Mouse (Mus musculus) left cerebral cortex, adult 11 months (tissue): ENCODE measurements at regions not wholly inside any gene's neighbourhood (a gene's known extent, or its start where the extent isn't known, plus 50 kb on each side); places are given as distances from the start of the nearest gene placed in this dataset.

Experiments
- DNase-seq: peaks from one replicate; pipeline ENCODE4 v3.0.0; 2022; ENCODE audit warnings: low spot score

GRCm38 (mm10) chr10:119016104-119016503, 146.1 kb upstream of the Dyrk2 start:
- DNase-seq: no peak

GRCm38 (mm10) chr10:119015311-119016055, 145.5 kb upstream of the Dyrk2 start:
- no peak for DNase-seq

GRCm38 (mm10) chr10:119014731-119015130, 144.7 kb upstream of the Dyrk2 start:
- no peak for DNase-seq

DNA sequence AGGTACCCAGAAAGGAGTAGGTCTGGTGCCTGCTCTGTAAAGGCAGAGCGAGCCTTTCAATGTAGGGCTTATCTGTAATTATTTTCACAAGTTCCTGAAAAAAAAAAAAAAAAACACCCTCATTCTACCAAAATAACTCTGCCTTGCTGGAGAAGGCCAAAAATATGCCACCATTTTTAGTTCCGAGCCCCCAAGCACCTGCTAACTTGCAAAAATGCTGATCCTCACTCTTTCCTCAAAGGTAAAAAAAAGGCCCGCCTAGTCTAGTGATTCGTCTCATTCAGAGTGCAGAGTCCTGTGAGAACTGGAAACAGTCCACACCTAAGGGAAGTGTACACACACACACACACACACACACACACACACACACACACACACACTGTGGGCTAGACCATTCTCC, 143.7 kb upstream of the Dyrk2 start:
- peak; percentile 36 for DNase-seq

DNA sequence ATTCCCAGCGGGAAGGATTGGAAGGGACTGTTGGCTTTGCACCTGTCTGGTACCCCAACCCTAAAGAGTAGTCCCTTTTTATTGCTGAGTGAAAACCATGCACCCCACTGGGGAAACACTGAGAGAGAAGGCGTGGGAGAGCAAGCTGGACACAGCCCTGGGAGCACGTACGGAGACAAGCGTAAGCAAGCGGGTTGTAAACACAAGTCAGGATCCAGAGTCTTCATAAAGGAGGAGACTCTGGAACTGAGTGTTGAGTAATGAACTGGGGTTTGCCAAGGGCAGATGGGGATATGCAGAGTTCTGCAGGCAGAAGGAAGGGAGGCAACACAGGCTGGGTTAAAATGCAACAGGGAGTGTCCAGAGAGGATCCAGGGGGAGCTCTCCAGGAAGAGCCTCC, 141.5 kb upstream of the Dyrk2 start:
- no peak for DNase-seq

DNA sequence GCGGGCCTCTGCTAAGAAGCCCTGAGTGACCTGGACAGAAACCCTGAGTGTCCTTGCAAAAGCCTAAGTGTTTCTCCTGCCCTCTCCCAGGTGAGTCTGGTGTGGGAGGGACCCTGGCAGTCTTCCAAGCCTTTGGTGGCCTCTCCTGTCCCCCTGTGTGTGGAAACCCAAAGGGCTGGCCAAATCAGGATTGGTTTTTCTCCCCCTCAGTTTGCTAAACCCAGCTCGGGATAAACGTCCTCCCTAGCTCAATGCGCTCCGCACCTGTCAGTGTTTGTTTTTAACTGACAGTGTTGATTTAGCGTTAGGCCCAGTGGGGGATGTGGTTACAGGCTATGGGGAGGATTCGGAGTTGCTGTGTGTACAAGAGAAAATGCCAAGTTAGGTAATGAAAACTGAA, 140.9 kb upstream of the Dyrk2 start:
- no peak for DNase-seq

GRCm38 (mm10) chr10:119006866-119007575, 137.0 kb upstream of the Dyrk2 start:
- DNase-seq: no peak

DNA sequence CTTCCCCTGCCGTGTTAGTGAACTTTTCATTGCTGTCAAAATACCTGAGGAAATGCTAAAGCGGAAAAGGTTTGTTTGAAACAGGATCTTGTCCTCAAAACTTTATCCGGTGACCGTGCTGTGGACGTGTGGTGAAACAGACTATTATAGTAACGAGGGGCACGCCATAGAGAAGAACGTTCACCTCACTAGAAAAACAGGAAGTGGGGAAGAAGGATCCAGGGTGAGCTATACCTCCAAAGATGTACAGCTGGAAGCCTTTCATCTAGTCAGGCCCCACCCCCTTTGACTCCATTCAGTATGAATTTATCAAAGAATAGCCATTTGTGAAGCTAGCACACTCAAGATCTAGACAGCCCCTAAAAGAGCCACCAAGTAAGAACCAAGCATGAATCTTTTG, 135.5 kb upstream of the Dyrk2 start:
- DNase-seq: no peak

DNA sequence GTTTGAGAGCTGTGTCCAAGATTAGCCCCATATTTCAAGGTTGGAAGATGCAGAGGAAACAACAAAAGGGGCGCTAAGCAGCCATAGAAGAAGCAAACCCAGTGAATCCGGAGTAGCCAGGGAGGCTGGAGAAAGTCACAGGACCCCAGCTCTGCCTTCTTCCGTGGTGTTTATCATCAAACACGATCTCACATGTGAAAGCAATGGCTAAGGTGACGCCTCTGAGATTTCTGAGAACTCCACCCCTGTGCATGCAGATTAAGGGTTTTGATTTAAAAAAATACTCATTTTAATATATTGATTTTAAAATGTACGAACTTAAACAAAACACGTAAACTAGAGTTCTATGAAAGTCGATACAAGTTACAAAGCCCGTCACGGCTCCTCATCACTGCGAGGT, 134.4 kb upstream of the Dyrk2 start:
- DNase-seq: no peak

DNA sequence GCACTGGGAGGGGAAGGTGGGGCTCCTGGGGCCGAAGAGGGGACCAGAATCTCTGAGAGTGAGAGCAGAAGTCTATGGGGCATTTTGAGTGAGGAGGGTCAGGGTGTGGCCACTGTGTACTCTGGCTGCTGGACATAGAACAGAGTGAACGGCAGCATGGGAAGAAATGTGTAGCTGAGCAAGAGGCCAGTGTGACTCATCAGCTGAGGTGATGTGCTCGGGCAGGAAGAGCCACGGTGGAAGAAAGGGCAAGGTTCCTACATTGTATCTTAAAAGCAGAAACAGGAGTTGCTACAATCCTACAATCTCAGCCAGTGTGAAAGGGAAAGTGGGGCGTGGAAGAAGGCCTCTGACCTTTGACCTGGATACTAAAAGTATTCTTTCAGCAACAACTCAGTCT, 133.8 kb upstream of the Dyrk2 start:
- no peak for DNase-seq

GRCm38 (mm10) chr10:119003042-119003441, 133.0 kb upstream of the Dyrk2 start:
- DNase-seq: no peak

DNA sequence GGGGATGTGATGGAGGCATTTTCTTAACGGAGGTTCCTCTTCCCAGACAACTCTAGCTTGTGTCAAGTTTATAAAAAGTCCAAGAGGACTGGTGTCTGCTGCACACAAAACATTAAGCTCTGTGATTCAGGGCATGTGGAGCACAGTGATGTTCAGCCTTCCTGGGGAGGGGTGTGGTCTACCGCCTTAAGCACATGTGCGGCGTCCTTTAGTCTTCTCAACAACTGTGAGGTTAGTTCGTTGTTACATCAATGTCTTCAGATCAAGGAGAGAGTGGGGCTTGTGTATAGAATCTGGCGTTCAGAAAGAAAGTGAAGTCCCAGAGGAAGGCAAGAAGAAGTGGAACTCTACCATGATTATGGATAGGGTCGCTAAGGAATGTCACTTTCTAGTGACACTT, 131.9 kb upstream of the Dyrk2 start:
- no peak for DNase-seq

GRCm38 (mm10) chr10:119001000-119001780, 131.2 kb upstream of the Dyrk2 start:
- DNase-seq: no peak

GRCm38 (mm10) chr10:118998966-118999365, 129.0 kb upstream of the Dyrk2 start:
- no peak for DNase-seq

DNA sequence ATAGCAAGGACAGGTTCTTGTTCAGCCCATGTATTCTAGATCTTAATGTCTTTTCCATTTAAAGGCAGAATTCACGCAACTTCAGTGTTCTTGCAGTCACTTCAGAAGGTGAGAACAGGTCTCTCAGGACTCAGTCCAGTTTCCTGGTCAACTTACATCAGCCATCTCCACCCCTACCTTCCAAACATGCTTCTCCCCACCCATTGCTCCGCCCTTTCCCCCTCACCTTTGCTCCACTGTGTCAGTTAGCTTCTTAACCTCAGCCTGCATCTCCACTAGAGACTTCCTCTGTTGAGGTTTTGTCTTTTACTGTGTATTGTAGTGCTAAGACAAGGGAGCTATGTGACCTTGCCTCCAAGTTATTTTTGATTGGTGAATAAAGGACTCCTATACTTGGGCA, 127.0 kb upstream of the Dyrk2 start:
- DNase-seq: no peak

DNA sequence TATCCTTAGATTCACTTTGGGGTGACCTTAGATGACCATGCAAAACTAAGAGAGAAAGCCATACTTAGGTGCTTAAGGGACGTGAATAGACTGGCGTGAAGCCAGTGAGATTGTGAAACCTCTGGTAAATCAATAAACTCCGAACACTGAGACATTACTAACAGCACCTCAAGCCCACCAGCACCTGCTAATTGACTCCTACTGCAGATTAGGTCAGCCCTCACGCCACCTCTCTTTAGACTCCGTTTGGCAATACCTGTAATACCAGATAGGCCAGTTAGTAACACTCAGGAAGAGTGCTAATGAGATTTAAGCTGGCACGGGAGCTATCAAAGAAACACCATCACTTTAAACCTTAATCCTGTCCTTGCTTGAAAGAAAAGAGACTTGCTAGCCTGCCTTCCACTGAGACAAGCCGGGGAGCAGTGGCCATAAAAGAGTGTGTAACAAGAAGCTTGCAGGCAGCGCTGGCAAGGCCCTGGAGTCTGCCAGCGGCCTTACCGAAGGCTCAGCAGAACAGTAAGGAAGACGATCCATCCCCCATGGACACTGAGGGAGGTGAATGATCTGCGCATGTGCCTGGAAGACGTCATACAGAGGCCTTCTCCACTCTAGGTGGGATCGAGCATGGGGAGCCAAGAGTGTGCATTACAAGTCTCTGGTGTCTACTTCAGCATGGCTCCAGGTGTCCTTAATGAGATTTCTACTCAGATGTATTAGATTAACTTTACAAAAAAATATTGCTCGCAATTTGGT, 124.0 kb upstream of the Dyrk2 start:
- DNase-seq: no peak

GRCm38 (mm10) chr10:118991213-118991612, 121.2 kb upstream of the Dyrk2 start:
- DNase-seq: peak; percentile 24

DNA sequence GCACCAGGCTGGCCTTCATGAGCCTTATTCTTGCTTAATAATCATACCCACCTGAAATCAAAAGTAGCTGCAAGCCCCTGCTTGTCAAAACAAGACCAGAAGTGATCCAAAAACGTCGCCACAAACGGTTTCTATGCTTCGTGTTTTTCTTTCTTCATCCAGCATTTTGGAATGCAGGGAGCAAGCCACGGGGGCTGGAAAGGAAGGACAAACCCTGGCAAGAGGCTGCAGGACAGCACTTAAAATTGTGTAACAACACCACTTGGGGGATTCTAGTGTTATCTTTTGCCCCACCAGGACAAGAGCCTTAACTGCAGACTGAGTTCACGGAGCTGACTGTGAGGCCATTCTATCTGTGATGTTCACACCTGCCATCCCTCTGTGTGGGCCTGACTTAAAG, 120.5 kb upstream of the Dyrk2 start:
- no peak for DNase-seq

DNA sequence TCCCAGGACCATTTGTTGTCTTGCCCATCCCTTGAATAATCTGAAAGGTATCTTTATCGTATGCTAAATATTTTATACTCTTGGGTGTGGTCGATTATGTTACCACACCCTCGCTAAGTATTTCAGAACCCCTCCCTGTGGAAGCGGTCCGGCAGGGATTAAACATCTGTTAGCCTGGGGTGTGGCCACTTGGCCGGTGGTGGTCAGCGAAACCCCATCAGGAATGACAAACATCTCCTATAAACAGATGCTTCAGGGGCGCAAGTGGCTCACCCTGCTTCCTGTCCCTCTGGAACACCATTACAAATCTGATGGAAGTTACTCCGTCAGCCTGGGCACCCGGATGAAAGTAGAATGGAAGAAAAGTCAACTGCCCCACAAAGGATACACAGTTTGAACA, 119.8 kb upstream of the Dyrk2 start:
- no peak for DNase-seq

- no peak for DNase-seq
Observed at GRCm38 (mm10) chr10:118988249-118988648, 118.2 kb upstream of the Dyrk2 start.

- DNase-seq: no peak
Observed at GRCm38 (mm10) chr10:118984580-118984979, 114.6 kb upstream of the Dyrk2 start.

DNA sequence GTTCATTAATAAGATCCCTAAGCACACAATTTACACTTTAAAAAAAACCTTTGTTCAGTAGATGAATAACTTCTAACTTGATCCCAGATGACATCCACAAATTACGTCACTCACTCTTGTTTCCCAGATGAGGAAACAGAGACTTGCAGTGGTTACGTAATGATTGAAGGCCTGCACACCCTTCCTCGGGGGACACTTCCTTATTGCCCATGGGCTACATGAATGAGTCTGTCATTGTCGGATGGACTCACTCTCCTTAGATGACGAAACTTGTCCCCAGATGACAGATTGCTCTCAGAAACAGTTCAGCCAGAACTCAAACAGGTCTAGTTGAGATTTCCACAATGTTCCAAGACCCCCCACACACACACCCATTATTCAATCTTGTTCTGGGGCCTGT, 111.4 kb upstream of the Dyrk2 start:
- DNase-seq: no peak
